Mouse (Mus musculus): ENCODE data around the gene S100a4. TPM values are rescaled to one million over a fixed set of nuclear protein-coding genes. Genes with fewer than 3 reads are reported as not detected.

Gene S100a4
- polyA plus RNA-seq, 1 experiment from 2014 or later, result 1.4 TPM

Other genes with a start within 250 kb of the S100a4 start
- 15.8 and 22.0 TPM in 2 replicates for gene Slc27a3, start 213.8 kb upstream of the S100a4 start, polyA plus RNA-seq (2016; fragmentation: Nextera tagmentation; extraction: Ambion mirVana)
- 42.4 and 44.3 TPM in 2 replicates for gene Ints3, start 170.1 kb upstream of the S100a4 start, polyA plus RNA-seq (2016; fragmentation: Nextera tagmentation; extraction: Ambion mirVana)
- gene Npr1, start 137.9 kb upstream of the S100a4 start, polyA plus RNA-seq (2016; fragmentation: Nextera tagmentation; extraction: Ambion mirVana), result 2.5 and 2.6 TPM in 2 replicates
- 319 and 328 TPM in 2 replicates for gene Ilf2, start 127.6 kb upstream of the S100a4 start, polyA plus RNA-seq (2016; fragmentation: Nextera tagmentation; extraction: Ambion mirVana)
- gene Snapin, start 112.7 kb upstream of the S100a4 start, polyA plus RNA-seq (2016; fragmentation: Nextera tagmentation; extraction: Ambion mirVana), result 78.4 and 79.8 TPM in 2 replicates
- gene Chtop, start 94.3 kb upstream of the S100a4 start, polyA plus RNA-seq (2016; fragmentation: Nextera tagmentation; extraction: Ambion mirVana), result 220 and 221 TPM in 2 replicates
- 4.5 and 6.4 TPM in 2 replicates for gene S100a1, start 89.4 kb upstream of the S100a4 start, polyA plus RNA-seq (2016; fragmentation: Nextera tagmentation; extraction: Ambion mirVana)
- gene S100a13, start 89.3 kb upstream of the S100a4 start, polyA plus RNA-seq (2016; fragmentation: Nextera tagmentation; extraction: Ambion mirVana), result 12.1 TPM in 2 replicates
- gene S100a14, start 76.9 kb upstream of the S100a4 start, polyA plus RNA-seq (2016; fragmentation: Nextera tagmentation; extraction: Ambion mirVana), result not detected in 2 replicates
- gene S100a16, start 66.5 kb upstream of the S100a4 start, polyA plus RNA-seq (2016; fragmentation: Nextera tagmentation; extraction: Ambion mirVana), result 33.5 and 41.9 TPM in 2 replicates
- gene S100a3, start 43.2 kb upstream of the S100a4 start, polyA plus RNA-seq (2016; fragmentation: Nextera tagmentation; extraction: Ambion mirVana), result not detected in 2 replicates
- gene S100a2, start 13.5 kb upstream of the S100a4 start, polyA plus RNA-seq (2016; fragmentation: Nextera tagmentation; extraction: Ambion mirVana), result not detected in 2 replicates
- gene Gm42674, start 1.9 kb upstream of the S100a4 start, polyA plus RNA-seq (2016; fragmentation: Nextera tagmentation; extraction: Ambion mirVana), result not detected in 2 replicates
- not detected in 2 replicates for gene S100a5, start 4.8 kb downstream of the S100a4 start, polyA plus RNA-seq (2016; fragmentation: Nextera tagmentation; extraction: Ambion mirVana)
- gene S100a6, start 9.1 kb downstream of the S100a4 start, polyA plus RNA-seq (2016; fragmentation: Nextera tagmentation; extraction: Ambion mirVana), result 23.8 and 28.5 TPM in 2 replicates
- 0.14 TPM in 1 of 2 replicates, not detected in the other for gene S100a7a, start 50.2 kb downstream of the S100a4 start, polyA plus RNA-seq (2016; fragmentation: Nextera tagmentation; extraction: Ambion mirVana)
- 5.7 and 12.9 TPM in 2 replicates for gene S100a8, start 65.2 kb downstream of the S100a4 start, polyA plus RNA-seq (2016; fragmentation: Nextera tagmentation; extraction: Ambion mirVana)
- gene S100a9, start 92.0 kb downstream of the S100a4 start, polyA plus RNA-seq (2016; fragmentation: Nextera tagmentation; extraction: Ambion mirVana), result 4.1 and 7.5 TPM in 2 replicates
- gene Pglyrp4, start 123.1 kb downstream of the S100a4 start, polyA plus RNA-seq (2016; fragmentation: Nextera tagmentation; extraction: Ambion mirVana), result not detected in 2 replicates
- gene Gm5849, start 174.1 kb downstream of the S100a4 start, polyA plus RNA-seq (2016; fragmentation: Nextera tagmentation; extraction: Ambion mirVana), result not detected in 2 replicates

All from midbrain, embryonic 12.5 days (tissue).